Mouse (Mus musculus): ENCODE data around the gene Ehmt1. TPM values are rescaled to one million over a fixed set of nuclear protein-coding genes. Genes with fewer than 3 reads are reported as not detected.

The Ehmt1 gene
- polyA plus RNA-seq, 1 experiment from 2014 or later: 148 TPM

- peaks cover 11% of the 10 kb centered on the region for H3K4me1 ChIP-seq
- H3K27me3 ChIP-seq: no peaks in the 10 kb centered on the region
- H3K27ac ChIP-seq: no peak overlapping the region
- H3K4me2 ChIP-seq: no peak overlapping the region
- H3K36me3 ChIP-seq (replicated peaks): no peaks in the 10 kb centered on the region
- H3K9me3 ChIP-seq: 0 out of 2 replicates have a peak, but pooled peaks cover 3% of the 10 kb centered on the region
- ATAC-seq (ENCODE audit: low FRiP score): no peak
- no peak overlapping the region for H3K4me3 ChIP-seq (replicated peaks)
- WGBS: 80% methylated on average over 11 of the region's 11 CpGs
- H3K9ac ChIP-seq: no peak overlapping the region
These were observed 143.3 kb downstream of the Ehmt1 start for GRCm38 (mm10) chr2:24775951-24776587.

DNA sequence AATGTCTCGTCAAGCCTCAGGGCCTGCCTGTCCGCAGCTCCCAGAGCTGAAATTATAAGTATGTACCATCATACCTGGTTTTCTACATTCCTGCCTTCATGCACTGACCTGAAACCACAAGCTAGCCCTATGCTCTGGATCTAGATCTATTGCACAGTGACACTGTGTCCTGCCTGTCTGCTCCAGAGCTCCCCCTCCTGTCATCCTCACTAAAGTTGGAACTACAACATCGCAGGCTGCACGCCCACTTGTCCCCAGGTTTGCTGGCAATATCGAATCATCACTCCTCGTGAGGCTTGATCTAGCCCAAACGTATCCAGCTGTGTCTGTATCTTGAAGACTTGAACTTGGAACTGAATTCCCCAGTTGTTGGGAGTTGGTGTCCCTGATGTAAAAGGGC, 144.6 kb downstream of the Ehmt1 start:
- Histone ChIP-seq H3K27me3 (no peaks in the 10 kb centered on the region), H3K4me1 (peaks cover 11% of the 10 kb centered on the region), H3K9ac (no peak overlapping the region), H3K36me3 (replicated peaks) (no peaks in the 10 kb centered on the region), H3K4me2 (no peak overlapping the region), H3K27ac (no peak overlapping the region), H3K4me3 (replicated peaks) (no peak overlapping the region), H3K9me3 (no peaks in the 10 kb centered on the region)
- no peak for ATAC-seq (ENCODE audit: low FRiP score)
- 66% methylated on average over 7 of the region's 7 CpGs for WGBS

- Histone ChIP-seq H3K9me3 (no peaks in the 10 kb centered on the region), H3K4me3 (replicated peaks) (no peak overlapping the region), H3K4me1 (peaks cover 4% of the 10 kb centered on the region; the same call in 1 of the 2 replicates), H3K4me2 (no peak overlapping the region), H3K27me3 (0 out of 2 replicates have a peak, but pooled peaks cover 4% of the 10 kb centered on the region), H3K27ac (no peak overlapping the region), H3K36me3 (replicated peaks) (no peaks in the 10 kb centered on the region), H3K9ac (no peak overlapping the region)
- 89% methylated on average over 4 of the region's 4 CpGs for WGBS
- ATAC-seq (ENCODE audit: low FRiP score): no peak
These were observed 148.6 kb downstream of the Ehmt1 start for GRCm38 (mm10) chr2:24770861-24771260.

- peak; percentile 94 for ATAC-seq (ENCODE audit: low FRiP score)
- Histone ChIP-seq H3K4me3 (replicated peaks) (peak within 1 kb of the TSS; percentile 75), H3K9ac (peak within 1 kb of the TSS; percentile 56), H3K9me3 (no peaks in the 10 kb centered on the region), H3K27ac (peak within 1 kb of the TSS; percentile 50; the same call in 1 of the 2 replicates), H3K4me1 (peaks cover 18% of the 10 kb centered on the region), H3K27me3 (peaks cover 37% of the 10 kb centered on the region), H3K4me2 (peak within 1 kb of the TSS; percentile 98), H3K36me3 (replicated peaks) (no peaks in the 10 kb centered on the region)
- WGBS: 2% methylated on average over 41 of the region's 42 CpGs
These were observed 156.3 kb downstream of the Ehmt1 start, which contains the start of gene Cacna1b for GRCm38 (mm10) chr2:24763115-24763557. Cacna1b (minus strand) TSS chr2:24763152.

- H3K4me2 ChIP-seq: peak overlapping the region; percentile 98
- H3K4me3 ChIP-seq (replicated peaks): peak overlapping the region; percentile 75
- H3K36me3 ChIP-seq (replicated peaks): no peaks in the 10 kb centered on the region
- under 1% methylated on average over 46 of the region's 52 CpGs for WGBS
- no peaks in the 10 kb centered on the region for H3K9me3 ChIP-seq
- peak overlapping the region; percentile 56 for H3K9ac ChIP-seq
- ATAC-seq (ENCODE audit: low FRiP score): peak; percentile 76
- H3K27ac ChIP-seq: peak overlapping the region; percentile 50; the same call in 1 of the 2 replicates
- peaks cover 18% of the 10 kb centered on the region for H3K4me1 ChIP-seq
- H3K27me3 ChIP-seq: peaks cover 37% of the 10 kb centered on the region
These were observed 156.9 kb downstream of the Ehmt1 start for GRCm38 (mm10) chr2:24762446-24762960.

DNA sequence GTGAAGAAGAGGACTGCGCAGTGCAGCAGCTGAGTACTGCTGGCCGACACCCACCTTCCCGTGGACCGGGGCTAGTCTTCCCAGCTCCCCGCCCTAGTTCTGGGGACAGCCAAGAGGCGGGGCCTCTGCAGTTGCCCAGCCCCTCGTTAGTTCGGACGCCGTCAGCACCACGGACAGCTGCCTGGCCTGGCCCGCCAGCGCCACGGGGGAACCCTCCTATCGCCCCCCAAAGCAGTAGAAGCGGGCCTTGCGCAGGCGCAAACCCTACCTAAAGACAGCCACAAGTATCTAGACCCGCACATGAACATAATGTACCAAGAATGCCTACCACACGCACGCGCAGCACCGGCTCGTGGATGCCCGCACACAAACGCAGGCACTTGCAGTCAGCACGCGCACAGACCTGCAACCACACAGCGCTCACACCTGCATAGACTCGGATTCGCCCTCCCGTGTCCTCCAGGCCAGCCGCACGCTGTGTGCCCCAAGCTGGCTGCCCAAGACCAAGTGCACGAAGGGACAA, 157.4 kb downstream of the Ehmt1 start:
- H3K36me3 ChIP-seq (replicated peaks): no peaks in the 10 kb centered on the region
- H3K4me1 ChIP-seq: peaks cover 18% of the 10 kb centered on the region
- under 1% methylated on average over 35 of the region's 35 CpGs for WGBS
- H3K9ac ChIP-seq: peak overlapping the region; percentile 56
- no peak overlapping the region for H3K27ac ChIP-seq
- ATAC-seq (ENCODE audit: low FRiP score): peak; percentile 67
- H3K4me3 ChIP-seq (replicated peaks): peak overlapping the region; percentile 75
- H3K9me3 ChIP-seq: no peaks in the 10 kb centered on the region
- peak overlapping the region; percentile 98 for H3K4me2 ChIP-seq
- H3K27me3 ChIP-seq: peaks cover 37% of the 10 kb centered on the region

- no peaks in the 10 kb centered on the region for H3K36me3 ChIP-seq (replicated peaks)
- 86% methylated on average over 1 of the region's 1 CpGs for WGBS
- no peaks in the 10 kb centered on the region for H3K27me3 ChIP-seq
- H3K4me1 ChIP-seq: no peaks in the 10 kb centered on the region
- no peak overlapping the region for H3K4me2 ChIP-seq
- H3K27ac ChIP-seq: no peak overlapping the region
- H3K9ac ChIP-seq: no peak overlapping the region
- no peaks in the 10 kb centered on the region for H3K9me3 ChIP-seq
- H3K4me3 ChIP-seq (replicated peaks): no peak overlapping the region
- 0 out of 2 replicates have a peak, but pooled peaks have one; percentile 33 for ATAC-seq (ENCODE audit: low FRiP score)
These were observed 164.1 kb downstream of the Ehmt1 start for GRCm38 (mm10) chr2:24755276-24755675.

GRCm38 (mm10) chr2:24752599-24752998, 166.8 kb downstream of the Ehmt1 start:
- H3K9me3 ChIP-seq: no peaks in the 10 kb centered on the region
- H3K36me3 ChIP-seq (replicated peaks): no peaks in the 10 kb centered on the region
- no peak overlapping the region for H3K27ac ChIP-seq
- H3K4me3 ChIP-seq (replicated peaks): no peak overlapping the region
- no peak overlapping the region for H3K4me2 ChIP-seq
- ATAC-seq (ENCODE audit: low FRiP score): no peak
- H3K9ac ChIP-seq: no peak overlapping the region
- no peaks in the 10 kb centered on the region for H3K4me1 ChIP-seq
- WGBS: 69% methylated on average over 4 of the region's 4 CpGs
- no peaks in the 10 kb centered on the region for H3K27me3 ChIP-seq

DNA sequence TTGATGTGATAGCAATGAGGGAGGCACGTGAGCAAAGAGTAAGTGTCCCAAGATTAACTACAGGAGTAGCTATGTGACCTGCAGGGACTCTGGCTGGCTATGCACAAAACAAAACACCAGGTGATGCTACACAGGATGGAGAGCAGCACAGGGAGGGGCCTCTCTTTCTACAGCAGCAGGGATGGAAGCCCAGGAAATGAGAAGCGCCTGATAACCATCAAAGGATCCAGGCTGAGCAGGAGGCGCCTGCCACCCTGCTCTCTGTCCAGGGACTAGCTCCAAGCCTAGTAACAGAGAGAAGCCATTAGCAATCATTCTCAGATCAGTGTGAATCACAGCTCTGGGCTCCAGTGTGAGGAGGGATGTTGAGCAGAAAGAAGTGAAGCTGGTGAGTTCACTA, 169.4 kb downstream of the Ehmt1 start:
- no peak for ATAC-seq (ENCODE audit: low FRiP score)
- H3K36me3 ChIP-seq (replicated peaks): no peaks in the 10 kb centered on the region; the same call in 1 of the 2 replicates
- 83% methylated on average over 3 of the region's 3 CpGs for WGBS
- H3K9me3 ChIP-seq: no peaks in the 10 kb centered on the region
- no peaks in the 10 kb centered on the region for H3K4me1 ChIP-seq
- no peak overlapping the region for H3K4me2 ChIP-seq
- no peak overlapping the region for H3K4me3 ChIP-seq (replicated peaks)
- H3K27me3 ChIP-seq: no peaks in the 10 kb centered on the region
- H3K27ac ChIP-seq: no peak overlapping the region
- no peak overlapping the region for H3K9ac ChIP-seq

- Histone ChIP-seq H3K9ac (no peak overlapping the region), H3K27ac (no peak overlapping the region), H3K36me3 (replicated peaks) (no peaks in the 10 kb centered on the region; the same call in 1 of the 2 replicates), H3K4me3 (replicated peaks) (no peak overlapping the region), H3K27me3 (no peaks in the 10 kb centered on the region), H3K4me1 (no peaks in the 10 kb centered on the region), H3K4me2 (no peak overlapping the region), H3K9me3 (no peaks in the 10 kb centered on the region)
- 85% methylated on average over 7 of the region's 7 CpGs for WGBS
- ATAC-seq (ENCODE audit: low FRiP score): no peak
These were observed 171.5 kb downstream of the Ehmt1 start for GRCm38 (mm10) chr2:24747878-24748277.
